Mouse (Mus musculus) splenic B cell, adult 2 months (primary cell): ENCODE data around the gene Mettl21e.
A peak's percentile ranks its signal among the peaks of the same experiment; 100 is the strongest.

Source experiments
- DNase-seq: peaks from one replicate; pipeline ENCODE4 v3.0.0-alpha.2; 2011; ENCODE audit warnings: low read depth, low spot score
- H3K27me3 ChIP-seq: 2 replicates; pipeline ENCODE4 v1.6.1; 2012; ENCODE audit warnings: mild to moderate bottlenecking, low read length, moderate library complexity, mixed read lengths; ENCODE audit not compliant: control insufficient read depth, poor library complexity, insufficient read depth, severe bottlenecking
- H3K36me3 ChIP-seq: 2 replicates; pipeline ENCODE4 v1.6.1; 2012; ENCODE audit warnings: mild to moderate bottlenecking, low read length, moderate library complexity, mixed read lengths; ENCODE audit not compliant: control insufficient read depth, poor library complexity, insufficient read depth, severe bottlenecking

Gene Mettl21e

GRCm38 (mm10) chr1:44172656-44173055 is 46.1 kb downstream of the Mettl21e start:
- Histone ChIP-seq H3K27me3 (no peaks in the 10 kb centered on the region), H3K36me3 (peaks cover 11% of the 10 kb centered on the region)
- no peak for DNase-seq

- peaks cover 16% of the 10 kb centered on the region for H3K36me3 ChIP-seq
- no peaks in the 10 kb centered on the region for H3K27me3 ChIP-seq
- DNase-seq = peak; percentile 6
Observed at GRCm38 (mm10) chr1:44167859-44168383, 50.8 kb downstream of the Mettl21e start.

GRCm38 (mm10) chr1:44162389-44162788 is 56.4 kb downstream of the Mettl21e start:
- peak; percentile 21 for DNase-seq
- Histone ChIP-seq H3K36me3 (peaks cover 13% of the 10 kb centered on the region), H3K27me3 (no peaks in the 10 kb centered on the region)

DNA sequence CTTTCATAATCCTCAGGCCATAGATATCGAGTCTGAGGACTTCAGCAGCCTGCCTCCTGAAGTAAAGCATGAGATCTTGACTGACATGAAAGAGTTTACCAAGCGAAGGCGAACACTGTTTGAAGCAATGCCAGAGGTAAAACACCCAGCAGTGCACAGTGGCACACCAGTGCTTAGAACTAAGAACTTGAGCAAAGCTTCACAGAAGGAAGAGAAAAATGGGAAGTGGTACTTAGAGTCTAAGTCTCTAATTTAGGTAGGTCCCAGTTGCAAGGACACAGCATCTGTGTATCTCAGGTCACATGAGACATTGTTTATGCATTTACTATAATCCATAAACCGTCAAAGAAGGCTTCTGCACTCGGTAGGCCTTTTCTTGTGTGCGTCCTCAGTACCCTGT is 56.9 kb downstream of the Mettl21e start:
- peaks cover 11% of the 10 kb centered on the region for H3K36me3 ChIP-seq
- DNase-seq = peak; percentile 13
- H3K27me3 ChIP-seq = no peaks in the 10 kb centered on the region

DNA sequence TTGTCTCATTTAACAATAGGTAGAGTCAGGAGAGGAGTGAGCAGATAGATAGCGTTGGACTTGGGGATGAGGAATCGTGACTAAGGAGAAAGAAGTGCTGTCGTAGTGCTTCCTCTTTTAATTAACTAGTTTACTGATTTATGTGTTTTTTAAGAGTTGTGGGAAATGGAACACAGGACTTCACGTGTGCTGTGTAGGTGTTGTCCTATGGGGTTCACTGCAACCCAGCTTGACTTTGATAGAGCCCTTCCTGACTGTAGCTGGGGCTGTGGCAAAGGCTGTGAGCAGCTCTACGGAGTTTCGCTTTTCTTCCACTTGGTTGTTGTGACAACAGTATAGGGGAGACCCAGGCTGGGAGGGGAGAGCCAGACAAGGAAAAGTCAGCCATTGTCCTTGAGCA is 60.4 kb downstream of the Mettl21e start:
- DNase-seq = no peak
- H3K27me3 ChIP-seq = no peaks in the 10 kb centered on the region
- H3K36me3 ChIP-seq = peaks cover 7% of the 10 kb centered on the region; the same call in 1 of the 2 replicates

GRCm38 (mm10) chr1:44155287-44155686 is 63.5 kb downstream of the Mettl21e start:
- Histone ChIP-seq H3K36me3 (peaks cover 5% of the 10 kb centered on the region; the same call in 1 of the 2 replicates), H3K27me3 (no peaks in the 10 kb centered on the region)
- peak; percentile 56 for DNase-seq
